Mouse (Mus musculus): ENCODE measurements around the gene Gk5. TPM values are rescaled to one million over a fixed set of nuclear protein-coding genes. Genes with fewer than 3 reads are reported as not detected.
"Not testable (repeated sequence)": the region's sequence is repeated elsewhere in the genome, so short reads cannot be mapped to it uniquely, and the experiment has no call there.

Gene Gk5
- polyA plus RNA-seq, 2 experiments = 0.41 to 0.51 TPM

DNA sequence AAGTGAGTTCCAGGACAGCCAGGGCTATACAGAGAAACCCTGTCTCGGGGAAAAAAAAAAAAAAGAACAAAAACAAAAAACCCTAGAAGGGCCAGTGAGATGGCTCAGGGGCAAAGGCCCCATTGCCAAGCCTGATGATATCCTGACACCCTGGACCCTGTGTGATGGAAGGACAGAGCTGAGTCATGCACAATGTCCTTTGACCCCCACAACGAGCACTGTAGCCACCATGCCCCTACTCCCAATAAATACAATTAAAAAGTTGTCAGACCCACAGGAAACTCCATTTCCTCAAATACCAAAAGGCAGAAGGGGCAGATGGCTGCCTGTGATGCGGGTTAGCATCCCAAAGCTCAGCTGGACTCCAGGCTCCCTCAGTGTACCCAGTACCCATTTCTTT, 39.9 kb downstream of the Gk5 start:
- Histone ChIP-seq H3K4me3 (ENCODE audit: insufficient read depth in 1 of 2, low read depth in 2 of 2, low read length in 2 of 2) (no peak overlapping the region), H3K4me1 (replicated peaks; ENCODE audit: control insufficient read depth in 2 of 2, insufficient read depth in 2 of 2, low read length in 1 of 2) (peaks cover 0 to 2% of the 10 kb centered on the region in 2 experiments; a peak in 1 of 4 replicates), H3K9me3 (ENCODE audit: control insufficient read depth, low read length) (no peaks in the 10 kb centered on the region), H3K27me3 (ENCODE audit: control insufficient read depth, insufficient read depth, low read length) (no peaks in the 10 kb centered on the region), H3K4me2 (ENCODE audit: low read depth) (no peak overlapping the region), H3K9ac (replicated peaks) (no peak overlapping the region), H3K27ac (no peak overlapping the region), H3K36me3 (replicated peaks; ENCODE audit: control insufficient read depth, insufficient read depth, low read depth) (no peaks in the 10 kb centered on the region)
- WGBS (ENCODE audit: insufficient replicate concordance) = 47% methylated on average over 3 of the region's 3 CpGs
- TF ChIP-seq CTCF (IDR thresholded peaks at IDR 0.05; ENCODE audit: low read depth) (no peak), EP300 (IDR thresholded peaks at IDR 0.05; ENCODE audit: low read depth) (no peak)
- ATAC-seq (ENCODE audit: insufficient read depth) = no peak
- DNase-seq (ENCODE audit: low read depth in 3 of 3, low spot score in 3 of 3) = no peak

DNA sequence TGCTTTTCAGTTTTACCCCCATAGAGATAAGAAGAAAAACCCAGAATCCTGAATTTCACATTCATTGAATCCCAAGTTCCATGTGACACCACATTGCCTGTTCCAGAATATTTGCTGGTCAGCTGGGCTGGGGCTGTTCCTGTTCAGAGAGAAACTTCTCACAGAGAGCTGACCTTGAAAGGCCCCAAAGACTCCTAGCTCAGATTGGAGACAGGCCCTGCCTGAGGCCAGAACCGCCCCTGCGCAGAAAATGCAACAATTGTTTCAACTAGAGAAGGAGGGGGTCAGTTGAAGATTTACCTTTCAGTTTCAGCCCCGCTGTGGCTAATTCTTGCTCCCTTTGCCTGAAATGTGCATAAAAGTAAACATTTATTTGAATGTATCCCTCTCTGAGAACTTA, 41.6 kb downstream of the Gk5 start:
- peaks cover 0 to 2% of the 10 kb centered on the region in 2 experiments; a peak in 1 of 4 replicates for H3K4me1 ChIP-seq (replicated peaks; ENCODE audit: control insufficient read depth in 2 of 2, insufficient read depth in 2 of 2, low read length in 1 of 2)
- ATAC-seq (ENCODE audit: insufficient read depth) = no peak
- DNase-seq (ENCODE audit: low read depth in 3 of 3, low spot score in 3 of 3) = no peak
- H3K9me3 ChIP-seq (ENCODE audit: control insufficient read depth, low read length) = no peaks in the 10 kb centered on the region
- no peaks in the 10 kb centered on the region for H3K27me3 ChIP-seq (ENCODE audit: control insufficient read depth, insufficient read depth, low read length)
- H3K4me3 ChIP-seq (ENCODE audit: insufficient read depth in 1 of 2, low read depth in 2 of 2, low read length in 2 of 2) = no peak overlapping the region
- TF ChIP-seq EP300 (IDR thresholded peaks at IDR 0.05; ENCODE audit: low read depth) (no peak), CTCF (IDR thresholded peaks at IDR 0.05; ENCODE audit: low read depth) (no peak)
- 75% methylated on average over 3 of the region's 3 CpGs for WGBS (ENCODE audit: insufficient replicate concordance)
- H3K9ac ChIP-seq (replicated peaks) = no peak overlapping the region
- H3K36me3 ChIP-seq (replicated peaks; ENCODE audit: control insufficient read depth, insufficient read depth, low read depth) = no peaks in the 10 kb centered on the region
- no peak overlapping the region for H3K27ac ChIP-seq
- no peak overlapping the region for H3K4me2 ChIP-seq (ENCODE audit: low read depth)

DNA sequence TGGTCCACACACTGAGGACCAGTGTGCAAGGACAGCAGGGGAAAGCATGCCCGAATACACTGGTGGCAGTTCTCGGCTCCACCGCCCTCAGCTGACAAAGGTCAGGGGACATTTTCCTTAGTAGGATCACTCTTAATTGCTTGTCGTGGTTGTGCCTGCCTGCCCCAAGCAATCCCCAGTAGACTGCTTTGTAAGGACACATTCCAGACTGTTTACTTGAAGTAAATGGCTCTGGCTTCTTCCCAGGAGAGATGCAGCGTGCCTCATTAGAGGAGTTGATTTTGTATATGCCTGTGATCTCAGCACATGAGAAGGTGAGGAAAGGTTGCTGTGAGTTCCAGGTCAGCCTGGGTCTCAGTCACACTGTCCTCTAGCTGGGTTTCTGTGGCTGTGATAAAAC, 43.3 kb downstream of the Gk5 start:
- Histone ChIP-seq H3K4me2 (ENCODE audit: low read depth) (no peak overlapping the region), H3K4me3 (ENCODE audit: insufficient read depth in 1 of 2, low read depth in 2 of 2, low read length in 2 of 2) (no peak overlapping the region), H3K36me3 (replicated peaks; ENCODE audit: control insufficient read depth, insufficient read depth, low read depth) (no peaks in the 10 kb centered on the region), H3K9me3 (ENCODE audit: control insufficient read depth, low read length) (no peaks in the 10 kb centered on the region), H3K27ac (no peak overlapping the region), H3K4me1 (replicated peaks; ENCODE audit: control insufficient read depth in 2 of 2, insufficient read depth in 2 of 2, low read length in 1 of 2) (peaks cover 0 to 2% of the 10 kb centered on the region in 2 experiments; a peak in 1 of 4 replicates), H3K27me3 (ENCODE audit: control insufficient read depth, insufficient read depth, low read length) (no peaks in the 10 kb centered on the region), H3K9ac (replicated peaks) (no peak overlapping the region)
- DNase-seq (ENCODE audit: low read depth in 3 of 3, low spot score in 3 of 3) (no peak), ATAC-seq (ENCODE audit: insufficient read depth) (no peak)
- TF ChIP-seq CTCF (IDR thresholded peaks at IDR 0.05; ENCODE audit: low read depth) = no peak
- TF ChIP-seq EP300 (IDR thresholded peaks at IDR 0.05; ENCODE audit: low read depth) = no peak
- 81% methylated on average over 5 of the region's 5 CpGs for WGBS (ENCODE audit: insufficient replicate concordance)

DNA sequence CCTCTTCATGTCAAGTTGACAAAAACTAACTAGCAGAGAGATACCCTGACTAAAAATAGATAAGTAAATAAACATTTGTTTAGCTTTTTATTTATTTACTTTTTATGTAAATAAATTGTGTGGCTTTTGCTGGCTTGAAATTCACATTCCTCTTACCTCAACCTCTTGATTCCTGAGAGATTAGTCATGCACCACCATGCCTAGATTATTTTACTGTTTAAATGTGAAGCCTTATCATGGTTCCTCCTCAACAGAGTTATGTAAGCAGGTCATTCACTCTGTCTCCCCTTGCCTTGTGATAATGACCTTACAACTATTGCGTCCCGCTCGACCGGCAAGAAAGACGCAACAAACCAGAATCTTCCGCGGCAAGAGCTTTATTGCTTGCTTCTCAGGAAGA, 44.3 kb downstream of the Gk5 start:
- no peak for DNase-seq (ENCODE audit: low read depth in 3 of 3, low spot score in 3 of 3)
- Histone ChIP-seq H3K36me3 (replicated peaks; ENCODE audit: control insufficient read depth, insufficient read depth, low read depth) (no peaks in the 10 kb centered on the region), H3K27ac (no peak overlapping the region), H3K4me1 (replicated peaks; ENCODE audit: control insufficient read depth in 2 of 2, insufficient read depth in 2 of 2, low read length in 1 of 2) (no peaks in the 10 kb centered on the region; a peak in 1 of 4 replicates), H3K4me2 (ENCODE audit: low read depth) (no peak overlapping the region), H3K27me3 (ENCODE audit: control insufficient read depth, insufficient read depth, low read length) (no peaks in the 10 kb centered on the region), H3K9ac (replicated peaks) (no peak overlapping the region), H3K9me3 (ENCODE audit: control insufficient read depth, low read length) (no peaks in the 10 kb centered on the region), H3K4me3 (ENCODE audit: insufficient read depth in 1 of 2, low read depth in 2 of 2, low read length in 2 of 2) (no peak overlapping the region)
- WGBS (ENCODE audit: insufficient replicate concordance) = 88% methylated on average over 7 of the region's 7 CpGs
- ATAC-seq (ENCODE audit: insufficient read depth) = no peak
- TF ChIP-seq CTCF (IDR thresholded peaks at IDR 0.05; ENCODE audit: low read depth) (no peak), EP300 (IDR thresholded peaks at IDR 0.05; ENCODE audit: low read depth) (no peak)

DNA sequence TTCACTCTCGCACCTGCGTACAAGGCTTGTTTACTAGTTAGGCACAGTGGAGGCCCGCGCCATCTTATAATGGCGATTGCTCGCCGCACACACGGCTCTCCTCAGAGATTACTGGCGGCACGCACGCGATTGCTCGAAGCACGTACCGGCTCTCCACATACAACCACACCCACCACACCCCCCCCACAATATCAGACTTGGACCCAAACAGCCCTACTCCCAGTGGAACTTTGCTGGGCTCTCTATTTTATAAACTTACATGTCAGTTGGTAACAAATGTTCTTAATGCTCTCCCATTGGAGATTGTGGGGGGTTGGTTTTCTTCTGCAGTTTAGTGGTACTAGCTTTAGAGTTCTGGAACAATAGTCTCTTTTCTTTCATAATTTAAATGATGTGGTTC, 44.8 kb downstream of the Gk5 start:
- not testable (repeated sequence) for ATAC-seq (ENCODE audit: insufficient read depth); H3K4me2 ChIP-seq (ENCODE audit: low read depth); H3K9ac ChIP-seq (replicated peaks); H3K4me1 ChIP-seq (replicated peaks; ENCODE audit: control insufficient read depth in 2 of 2, insufficient read depth in 2 of 2, low read length in 1 of 2); H3K27ac ChIP-seq; H3K27me3 ChIP-seq (ENCODE audit: control insufficient read depth, insufficient read depth, low read length); H3K36me3 ChIP-seq (replicated peaks; ENCODE audit: control insufficient read depth, insufficient read depth, low read depth); H3K4me3 ChIP-seq (ENCODE audit: insufficient read depth in 1 of 2, low read depth in 2 of 2, low read length in 2 of 2); DNase-seq (ENCODE audit: low read depth in 3 of 3, low spot score in 3 of 3); H3K9me3 ChIP-seq (ENCODE audit: control insufficient read depth, low read length)
- WGBS (ENCODE audit: insufficient replicate concordance) = 90% methylated on average over 13 of the region's 15 CpGs
